Mouse (Mus musculus) midbrain, embryonic 12.5 days (tissue): Measurements from ENCODE around the gene Syngap1. TPM values are rescaled to one million over a fixed set of nuclear protein-coding genes. Genes with fewer than 3 reads are reported as not detected.
A peak's percentile ranks its signal among the peaks of the same experiment; 100 is the strongest.
"Not testable (repeated sequence)": the region's sequence is repeated elsewhere in the genome, so short reads cannot be mapped to it uniquely, and the experiment has no call there.

Experiments used
- ATAC-seq: fragments of 200-750 bp; cut with Nextera tagmentation; 2 replicates; pipeline ENCODE4 v1.8.0; 2017; ENCODE audit warnings: low read depth, moderate TSS enrichment, moderate library complexity; ENCODE audit not compliant: low FRiP score
- H3K27ac ChIP-seq: fragments of 300-500 bp; sonication (generic); replicated peaks from 2 replicates; pipeline ENCODE4 v1.5.1; 2016; ENCODE audit warnings: mild to moderate bottlenecking
- H3K27me3 ChIP-seq: fragments of 300-500 bp; sonication (generic); 2 replicates; pipeline ENCODE4 v1.6.1; 2016; ENCODE audit warnings: mild to moderate bottlenecking
- H3K36me3 ChIP-seq: fragments of 300-500 bp; sonication (generic); 2 replicates; pipeline ENCODE4 v1.6.1; 2016
- H3K4me1 ChIP-seq: fragments of 300-500 bp; sonication (generic); 2 replicates; pipeline ENCODE4 v1.6.1; 2016
- H3K4me2 ChIP-seq: fragments of 300-500 bp; sonication (generic); replicated peaks from 2 replicates; pipeline ENCODE4 v1.6.1; 2016; ENCODE audit warnings: mild to moderate bottlenecking, moderate library complexity
- H3K4me3 ChIP-seq: fragments of 300-500 bp; sonication (generic); 2 replicates; pipeline ENCODE4 v1.5.1; 2016; ENCODE audit warnings: mild to moderate bottlenecking
- H3K9ac ChIP-seq: fragments of 300-500 bp; sonication (generic); replicated peaks from 2 replicates; pipeline ENCODE4 v1.6.1; 2016; ENCODE audit warnings: mild to moderate bottlenecking, moderate library complexity
- H3K9me3 ChIP-seq: fragments of 300-500 bp; sonication (generic); 2 replicates; pipeline ENCODE4 v1.6.1; 2016; ENCODE audit warnings: mild to moderate bottlenecking
- WGBS: fragments of 180-500 bp; shearing (Covaris S2); methylation state at CpG from one replicate; pipeline ENCODE4 v1.1.7; 2016; 5-methylcytosine and 5-hydroxymethylcytosine counted together
- polyA plus RNA-seq: library from polyadenylated mRNA; unstranded; fragments of >200 nt; fragmentation: Nextera tagmentation; extraction: Ambion mirVana; gene quantifications from 2 replicates; pipeline ENCODE4 v1.2.1, GENCODE M21; 2016

Syngap1 gene
- polyA plus RNA-seq, 1 experiment from 2014 or later: 3.6 TPM

DNA sequence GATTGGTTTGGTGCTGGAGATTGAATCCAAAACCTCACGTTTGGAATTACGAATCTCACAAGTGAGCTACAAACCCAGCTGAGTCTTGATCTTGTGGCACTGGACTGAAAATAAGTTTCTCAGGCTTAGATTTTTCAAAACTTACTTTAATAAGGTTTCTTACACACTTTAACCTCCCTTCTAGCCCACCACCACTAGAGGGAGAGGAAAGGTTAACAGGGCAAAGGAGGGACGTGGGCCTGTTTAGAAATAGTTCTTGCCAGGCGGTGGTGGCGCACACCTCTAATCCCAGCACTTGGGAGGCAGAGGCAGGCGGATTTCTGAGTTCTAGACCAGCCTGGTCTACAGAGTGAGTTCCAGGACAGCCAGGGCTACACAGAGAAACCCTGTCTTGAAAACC is 36.3 kb downstream of the Syngap1 start:
- H3K9me3 ChIP-seq, H3K27ac ChIP-seq, H3K9ac ChIP-seq, ATAC-seq, H3K27me3 ChIP-seq, H3K4me3 ChIP-seq, H3K4me2 ChIP-seq: not testable (repeated sequence)
- Histone ChIP-seq H3K4me1 (peaks cover 32% of the 10 kb centered on the region), H3K36me3 (peaks cover 61% of the 10 kb centered on the region)
- 89% methylated on average over 6 of the region's 6 CpGs for WGBS

DNA sequence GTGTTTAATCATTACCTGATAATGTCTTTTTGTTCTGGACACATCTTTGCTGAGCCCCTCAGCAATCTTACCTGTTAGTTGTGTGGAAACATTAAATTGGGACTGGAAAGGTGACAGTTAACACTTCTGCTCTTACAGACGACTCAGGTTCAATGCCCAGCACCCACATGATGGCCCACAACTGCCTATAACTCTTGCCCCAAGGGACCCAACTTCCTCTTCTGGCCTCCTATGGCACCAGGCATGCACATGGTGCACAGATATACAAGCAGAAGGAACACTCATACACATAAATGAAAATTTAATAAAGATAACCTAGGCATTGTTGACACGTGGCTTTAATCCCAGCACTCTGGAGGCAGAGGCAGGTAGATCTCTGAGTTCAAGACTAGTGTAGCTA is 38.4 kb downstream of the Syngap1 start:
- Histone ChIP-seq H3K27me3 (no peaks in the 10 kb centered on the region), H3K9me3 (no peaks in the 10 kb centered on the region), H3K4me2 (no peak overlapping the region), H3K36me3 (peaks cover 61% of the 10 kb centered on the region), H3K27ac (no peak overlapping the region), H3K4me3 (no peak overlapping the region), H3K4me1 (peaks cover 19% of the 10 kb centered on the region), H3K9ac (no peak overlapping the region)
- 90% methylated on average over 2 of the region's 2 CpGs for WGBS
- no peak for ATAC-seq

DNA sequence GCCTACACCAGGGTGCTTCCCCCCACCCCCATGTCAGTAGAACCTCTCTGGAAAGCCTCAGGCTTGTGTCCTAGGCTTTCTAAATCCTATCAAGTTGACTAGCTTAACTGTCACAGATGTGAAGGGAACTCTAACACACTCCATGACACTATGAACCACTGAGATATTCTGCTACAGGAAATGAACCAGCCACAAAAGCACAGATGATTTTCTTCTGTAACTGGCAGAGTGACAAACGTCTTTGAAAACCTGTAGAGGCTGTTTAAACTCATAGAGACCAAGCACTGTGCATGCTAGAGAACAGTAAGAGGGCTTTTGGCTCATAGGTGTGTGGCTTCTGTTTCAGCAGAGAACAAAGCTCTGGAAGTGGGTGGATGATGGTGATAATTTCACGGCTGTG is 40.0 kb downstream of the Syngap1 start:
- Histone ChIP-seq H3K36me3 (peaks cover 52% of the 10 kb centered on the region), H3K4me1 (peaks cover 6% of the 10 kb centered on the region; the same call in 1 of the 2 replicates), H3K27ac (no peak overlapping the region), H3K4me2 (no peak overlapping the region), H3K9me3 (no peaks in the 10 kb centered on the region), H3K27me3 (no peaks in the 10 kb centered on the region), H3K4me3 (no peak overlapping the region), H3K9ac (no peak overlapping the region)
- WGBS: 78% methylated on average over 2 of the region's 2 CpGs
- ATAC-seq: no peak

DNA sequence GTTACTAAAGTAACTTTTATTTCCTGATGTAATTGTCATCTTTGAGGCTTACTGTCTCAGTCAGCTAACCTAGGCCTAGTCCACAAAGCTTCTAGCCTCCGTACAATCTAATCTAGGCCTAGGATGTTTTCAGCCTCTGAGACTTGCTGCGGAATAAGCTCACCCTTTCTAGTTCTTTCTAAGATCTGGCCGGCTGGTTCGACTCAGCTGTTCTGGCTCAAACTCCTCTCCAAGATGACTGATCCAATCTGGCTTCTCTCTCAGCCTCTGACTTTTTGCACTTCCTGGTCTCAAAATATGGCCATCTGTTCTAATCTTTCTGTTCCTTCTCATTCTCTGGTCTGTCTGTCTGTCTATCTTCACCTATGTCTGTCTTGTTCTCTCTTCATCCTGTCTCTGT is 42.3 kb downstream of the Syngap1 start:
- ATAC-seq: no peak
- Histone ChIP-seq H3K9ac (no peak overlapping the region), H3K9me3 (0 out of 2 replicates have a peak, but pooled peaks cover 2% of the 10 kb centered on the region), H3K4me1 (no peaks in the 10 kb centered on the region), H3K4me3 (no peak overlapping the region), H3K36me3 (peaks cover 31% of the 10 kb centered on the region), H3K27me3 (no peaks in the 10 kb centered on the region), H3K4me2 (no peak overlapping the region), H3K27ac (no peak overlapping the region)
- WGBS: 96% methylated on average over 4 of the region's 4 CpGs

DNA sequence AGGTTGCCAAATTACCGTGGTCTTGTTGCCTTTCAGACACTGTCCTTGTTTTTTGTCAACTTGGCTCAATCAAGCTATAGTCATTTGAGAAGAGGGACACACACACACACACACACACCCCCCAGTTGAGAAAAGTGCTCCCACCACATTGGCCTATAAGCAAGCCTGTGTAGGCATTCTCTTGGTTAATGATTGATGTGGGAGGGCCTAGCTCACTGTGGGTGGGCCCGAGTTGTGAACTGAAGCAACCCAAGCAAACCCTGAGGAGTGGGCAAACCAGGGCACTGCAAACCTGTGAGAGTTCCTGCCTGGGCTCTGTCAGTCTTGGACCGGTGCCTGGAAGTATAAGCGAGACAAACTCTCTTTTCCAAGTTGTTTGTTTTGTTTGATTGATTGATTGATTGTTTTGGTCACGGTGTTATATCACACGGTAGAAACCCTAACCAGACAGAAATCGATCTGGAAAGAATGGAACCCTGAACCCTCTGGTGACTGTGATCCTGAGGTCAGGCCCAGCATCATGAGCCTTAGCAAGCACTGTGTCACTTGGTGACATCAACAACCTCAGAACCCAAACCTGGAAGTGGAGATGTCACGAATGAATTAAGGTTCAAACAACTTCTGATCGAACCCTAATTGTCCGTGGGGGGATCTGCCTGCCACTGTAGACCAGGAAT is 44.6 kb downstream of the Syngap1 start:
- no peak overlapping the region for H3K4me2 ChIP-seq
- H3K4me3 ChIP-seq: no peak overlapping the region
- H3K9ac ChIP-seq: no peak overlapping the region
- H3K36me3 ChIP-seq: peaks cover 9% of the 10 kb centered on the region
- no peak overlapping the region for H3K27ac ChIP-seq
- no peaks in the 10 kb centered on the region for H3K4me1 ChIP-seq
- ATAC-seq: no peak
- WGBS: 89% methylated on average over 10 of the region's 10 CpGs
- H3K9me3 ChIP-seq: 0 out of 2 replicates have a peak, but pooled peaks cover 2% of the 10 kb centered on the region
- H3K27me3 ChIP-seq: no peaks in the 10 kb centered on the region

DNA sequence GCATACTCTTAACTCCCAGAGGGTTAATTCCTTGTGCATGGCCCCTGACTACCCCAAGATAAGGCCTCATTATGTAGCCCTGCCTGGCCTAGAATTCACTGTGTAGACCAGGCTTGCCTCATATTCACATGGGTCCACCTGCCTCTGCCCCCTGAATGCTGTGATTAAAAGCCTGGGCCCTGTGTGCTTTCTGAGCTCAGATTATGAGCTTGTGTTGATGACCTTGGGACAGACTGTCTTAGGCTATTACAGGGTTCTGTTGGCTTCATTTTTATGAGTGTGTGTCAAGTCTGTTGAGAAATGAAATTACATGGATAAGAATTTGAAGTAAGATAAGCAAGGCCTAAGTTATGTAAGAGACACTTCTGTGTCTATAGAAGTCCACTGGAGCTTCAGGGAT is 49.5 kb downstream of the Syngap1 start:
- Histone ChIP-seq H3K4me2 (no peak overlapping the region), H3K4me1 (no peaks in the 10 kb centered on the region), H3K27me3 (no peaks in the 10 kb centered on the region), H3K9me3 (0 out of 2 replicates have a peak, but pooled peaks cover 2% of the 10 kb centered on the region), H3K36me3 (peaks cover 2% of the 10 kb centered on the region; the same call in 1 of the 2 replicates), H3K9ac (no peak overlapping the region), H3K4me3 (no peak overlapping the region), H3K27ac (no peak overlapping the region)
- ATAC-seq: no peak

DNA sequence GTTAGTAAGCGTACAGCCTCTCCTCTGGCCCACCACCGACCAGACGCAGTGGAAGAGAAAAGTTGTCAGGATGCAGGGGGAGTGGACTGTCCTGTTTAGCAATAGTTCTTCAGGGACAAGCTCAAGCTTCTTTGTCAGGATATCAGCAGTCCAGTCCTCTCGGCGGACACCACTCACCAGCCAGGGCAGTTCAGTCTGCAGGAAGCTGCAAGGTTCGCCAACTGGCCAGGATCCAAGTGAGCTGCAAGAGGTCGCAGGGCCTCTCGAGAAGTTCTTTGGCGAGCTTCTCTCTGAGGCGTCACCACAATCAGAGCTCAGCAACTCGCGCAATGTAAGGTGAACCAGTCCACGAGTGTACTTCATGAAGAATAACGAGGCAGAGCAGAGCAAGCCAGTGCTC is 53.4 kb downstream of the Syngap1 start:
- Histone ChIP-seq H3K4me3 (no peak overlapping the region), H3K4me1 (no peaks in the 10 kb centered on the region), H3K36me3 (no peaks in the 10 kb centered on the region), H3K27ac (no peak overlapping the region), H3K9me3 (no peaks in the 10 kb centered on the region), H3K27me3 (no peaks in the 10 kb centered on the region), H3K9ac (no peak overlapping the region), H3K4me2 (no peak overlapping the region)
- WGBS: 90% methylated on average over 14 of the region's 14 CpGs
- no peak for ATAC-seq

DNA sequence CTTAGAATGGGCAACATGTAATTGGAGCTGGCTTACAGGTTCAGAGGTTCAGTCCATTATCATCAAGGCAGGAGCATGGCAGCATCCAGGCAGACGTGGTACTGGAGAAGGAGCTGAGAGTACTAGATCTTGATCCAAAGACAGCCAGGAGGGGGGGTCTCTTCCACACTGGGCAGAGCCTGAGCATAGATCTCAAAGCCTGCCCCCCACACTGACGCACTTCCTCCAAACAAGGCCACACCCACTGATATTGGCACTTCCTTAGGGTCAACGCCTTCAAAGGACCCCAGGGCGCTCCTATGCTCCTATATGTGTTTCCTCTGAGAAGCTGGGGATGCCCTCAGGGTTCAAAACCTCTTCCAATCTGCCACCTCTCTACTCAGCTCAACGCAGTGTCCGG is 54.0 kb downstream of the Syngap1 start:
- Histone ChIP-seq H3K4me3 (no peak overlapping the region), H3K36me3 (no peaks in the 10 kb centered on the region), H3K4me2 (no peak overlapping the region), H3K4me1 (no peaks in the 10 kb centered on the region), H3K9me3 (no peaks in the 10 kb centered on the region), H3K27ac (no peak overlapping the region), H3K9ac (0 out of 2 replicates have a peak overlapping the region, but pooled peaks have one; percentile 12), H3K27me3 (no peaks in the 10 kb centered on the region)
- ATAC-seq: no peak
- 81% methylated on average over 6 of the region's 6 CpGs for WGBS

DNA sequence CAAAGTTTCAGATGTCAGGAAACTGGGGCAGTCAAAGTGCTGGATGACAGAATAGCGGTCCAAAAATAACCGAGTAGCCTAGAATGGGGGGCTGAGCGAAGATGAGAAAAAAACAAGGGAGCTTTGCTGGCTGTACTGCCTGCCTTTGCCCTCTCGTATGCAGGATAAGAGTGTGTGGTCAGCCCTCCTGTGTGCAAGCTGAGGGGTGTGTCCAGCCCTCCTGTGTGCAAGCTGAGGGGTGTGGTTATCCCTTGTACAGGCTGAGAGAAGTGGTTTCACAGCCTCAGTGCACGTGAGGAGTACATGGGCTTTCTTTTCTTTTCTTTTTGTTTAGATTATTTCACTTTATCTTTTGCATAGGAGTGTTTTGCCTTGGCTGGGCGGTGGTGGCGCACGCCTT is 54.5 kb downstream of the Syngap1 start:
- no peaks in the 10 kb centered on the region for H3K36me3 ChIP-seq
- H3K4me3 ChIP-seq: no peak overlapping the region
- 76% methylated on average over 8 of the region's 8 CpGs for WGBS
- no peak overlapping the region for H3K27ac ChIP-seq
- H3K9me3 ChIP-seq: no peaks in the 10 kb centered on the region
- no peaks in the 10 kb centered on the region for H3K27me3 ChIP-seq
- ATAC-seq: no peak
- 0 out of 2 replicates have a peak overlapping the region, but pooled peaks have one; percentile 12 for H3K9ac ChIP-seq
- H3K4me1 ChIP-seq: no peaks in the 10 kb centered on the region
- no peak overlapping the region for H3K4me2 ChIP-seq

DNA sequence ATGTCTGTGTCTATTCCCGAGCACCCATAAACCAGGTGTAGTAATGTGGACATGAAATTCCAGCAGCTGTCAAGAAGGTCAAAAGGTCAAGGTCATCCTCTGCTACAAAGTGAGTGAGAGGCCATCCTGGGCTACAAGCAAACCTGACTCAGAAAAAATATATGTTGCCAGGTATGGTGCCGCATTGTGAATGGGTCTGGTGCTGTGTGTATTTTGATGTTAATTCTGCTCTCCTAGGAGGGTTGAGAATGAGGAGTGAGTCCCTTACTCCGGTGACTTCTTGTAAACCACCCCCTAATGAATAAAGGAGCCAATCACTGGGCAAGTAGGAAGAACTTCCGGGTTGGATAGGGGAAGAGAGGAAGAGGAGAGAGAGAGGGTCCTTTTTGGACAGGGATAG is 56.6 kb downstream of the Syngap1 start:
- H3K27ac ChIP-seq: no peak overlapping the region
- no peaks in the 10 kb centered on the region for H3K27me3 ChIP-seq
- no peak overlapping the region for H3K4me3 ChIP-seq
- H3K4me1 ChIP-seq: no peaks in the 10 kb centered on the region
- no peak overlapping the region for H3K4me2 ChIP-seq
- WGBS: 82% methylated on average over 4 of the region's 4 CpGs
- no peak for ATAC-seq
- no peaks in the 10 kb centered on the region for H3K36me3 ChIP-seq
- no peaks in the 10 kb centered on the region for H3K9me3 ChIP-seq
- no peak overlapping the region for H3K9ac ChIP-seq

DNA sequence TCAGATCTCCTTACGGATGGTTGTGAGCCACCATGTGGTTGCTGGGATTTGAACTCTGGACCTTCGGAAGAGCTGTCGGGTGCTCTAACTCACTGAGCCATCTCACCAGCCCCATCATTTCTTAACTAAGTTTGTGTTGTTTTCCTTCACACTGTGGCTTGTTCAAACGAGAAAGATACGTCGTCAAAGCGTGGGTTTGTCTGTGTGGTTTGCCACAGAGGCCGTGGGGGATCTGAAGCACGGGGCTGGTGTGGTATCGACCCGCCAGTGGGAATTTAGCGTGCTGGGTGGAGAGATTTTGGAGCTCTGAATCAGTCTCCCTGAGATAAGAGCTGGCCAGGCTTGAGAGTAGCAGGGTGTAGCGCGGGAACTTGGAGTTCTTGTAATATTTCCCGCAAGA is 57.2 kb downstream of the Syngap1 start:
- H3K36me3 ChIP-seq: no peaks in the 10 kb centered on the region
- ATAC-seq: no peak
- no peak overlapping the region for H3K9ac ChIP-seq
- no peaks in the 10 kb centered on the region for H3K27me3 ChIP-seq
- H3K4me1 ChIP-seq: no peaks in the 10 kb centered on the region
- H3K9me3 ChIP-seq: no peaks in the 10 kb centered on the region
- H3K4me2 ChIP-seq: no peak overlapping the region
- 92% methylated on average over 15 of the region's 15 CpGs for WGBS
- no peak overlapping the region for H3K4me3 ChIP-seq
- no peak overlapping the region for H3K27ac ChIP-seq

DNA sequence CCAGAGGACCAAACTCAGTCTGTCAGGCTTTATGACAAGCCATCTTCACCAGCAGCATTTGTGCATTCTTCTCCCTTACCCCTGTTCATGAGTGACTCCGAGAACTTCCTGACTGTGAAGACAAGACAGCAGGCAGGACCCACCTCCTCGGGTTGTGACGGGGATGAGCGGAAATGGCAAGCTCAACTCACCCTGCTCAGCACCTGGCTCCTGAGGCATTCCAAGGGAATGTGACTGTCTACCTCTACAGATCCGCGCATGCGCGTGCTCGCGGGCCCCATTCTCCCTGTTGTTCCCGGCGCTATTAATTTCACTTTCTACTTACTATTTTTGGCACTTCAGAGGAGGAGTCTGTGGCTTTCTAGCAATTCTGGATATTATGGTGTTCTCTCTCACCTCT is 58.9 kb downstream of the Syngap1 start:
- Histone ChIP-seq H3K27ac (no peak overlapping the region), H3K9me3 (no peaks in the 10 kb centered on the region), H3K9ac (no peak overlapping the region), H3K4me2 (no peak overlapping the region), H3K27me3 (no peaks in the 10 kb centered on the region), H3K4me3 (no peak overlapping the region), H3K36me3 (no peaks in the 10 kb centered on the region), H3K4me1 (no peaks in the 10 kb centered on the region)
- 85% methylated on average over 12 of the region's 12 CpGs for WGBS
- ATAC-seq: no peak

DNA sequence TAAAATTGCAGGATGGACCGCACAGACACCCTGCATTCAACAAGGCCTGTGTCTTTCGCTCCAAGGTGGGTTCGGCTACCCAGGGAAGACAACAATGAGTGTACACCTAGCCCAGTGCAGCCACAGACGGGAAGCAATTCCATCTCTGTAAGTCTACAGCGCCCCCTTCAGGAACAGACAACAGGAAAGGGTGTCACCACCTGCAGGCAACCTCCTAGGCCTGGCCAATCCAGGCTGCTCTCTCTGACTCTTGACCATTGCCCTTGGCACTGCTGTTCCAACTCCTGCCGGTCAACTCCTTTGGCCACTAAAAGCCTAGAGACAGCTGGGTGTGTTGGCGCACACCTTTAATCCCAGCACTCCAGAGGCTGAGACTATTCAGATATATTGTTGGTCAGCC is 60.1 kb downstream of the Syngap1 start:
- 80% methylated on average over 7 of the region's 7 CpGs for WGBS
- Histone ChIP-seq H3K4me2 (no peak overlapping the region), H3K27ac (no peak overlapping the region), H3K4me3 (no peak overlapping the region), H3K36me3 (no peaks in the 10 kb centered on the region), H3K4me1 (no peaks in the 10 kb centered on the region), H3K9me3 (no peaks in the 10 kb centered on the region), H3K9ac (no peak overlapping the region), H3K27me3 (no peaks in the 10 kb centered on the region)
- ATAC-seq: no peak
